Mouse (Mus musculus) lung, adult 2 months (tissue): ENCODE data around the gene Zfp385b.

Source experiments
- CTCF ChIP-seq: fragments of 200-500 bp; IDR thresholded peaks from 2 replicates; pipeline ENCODE4 v1.5.1; 2011; ENCODE audit warnings: mild to moderate bottlenecking, low read length, control low read depth; ENCODE audit not compliant: insufficient read depth
- POLR2A ChIP-seq: fragments of 200-500 bp; IDR thresholded peaks from 2 replicates; pipeline ENCODE4 v1.6.1; 2011; ENCODE audit warnings: low read depth, mild to moderate bottlenecking, control low read depth, low read length, borderline replicate concordance; ENCODE audit errors: extremely low read depth

DNA sequence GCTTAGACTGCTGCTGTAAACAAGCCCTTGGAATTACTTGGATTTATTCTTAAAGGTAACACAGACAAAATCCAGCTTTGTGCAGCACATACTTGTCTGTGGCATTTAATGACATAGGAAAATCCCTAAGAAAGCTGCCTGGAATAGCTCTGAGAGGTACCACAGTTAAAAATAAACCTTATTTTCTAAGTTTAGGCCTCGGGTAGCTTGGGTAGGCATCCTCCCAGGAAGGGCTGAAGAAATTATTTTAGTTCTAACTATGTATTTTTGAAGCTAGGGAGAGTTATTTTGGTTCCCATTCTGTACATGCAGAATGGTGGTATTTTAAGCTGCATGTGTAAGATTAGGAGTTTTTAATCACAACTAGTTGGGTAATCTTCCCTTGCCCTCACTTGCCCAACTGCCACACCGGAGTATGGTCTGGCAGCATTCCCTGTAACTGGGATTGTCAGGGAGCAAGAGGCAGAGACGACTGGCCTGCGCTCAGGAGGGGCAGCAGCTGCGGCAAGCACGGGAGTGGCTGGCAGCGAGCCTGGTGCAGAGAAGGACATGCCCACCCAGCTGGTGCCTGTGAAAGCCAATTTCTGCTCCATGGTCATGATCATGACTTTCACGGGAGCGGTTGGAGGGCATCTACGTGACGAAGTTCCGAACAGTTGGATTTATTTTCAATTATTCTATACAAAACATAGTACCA is 230.1 kb downstream of the Zfp385b start:
- TF ChIP-seq CTCF (no peak), POLR2A (no peak)
